Mouse (Mus musculus): ENCODE measurements around the gene Sgo2a.
"Not testable (repeated sequence)": the region's sequence is repeated elsewhere in the genome, so short reads cannot be mapped to it uniquely, and the experiment has no call there.

Sgo2a gene

DNA sequence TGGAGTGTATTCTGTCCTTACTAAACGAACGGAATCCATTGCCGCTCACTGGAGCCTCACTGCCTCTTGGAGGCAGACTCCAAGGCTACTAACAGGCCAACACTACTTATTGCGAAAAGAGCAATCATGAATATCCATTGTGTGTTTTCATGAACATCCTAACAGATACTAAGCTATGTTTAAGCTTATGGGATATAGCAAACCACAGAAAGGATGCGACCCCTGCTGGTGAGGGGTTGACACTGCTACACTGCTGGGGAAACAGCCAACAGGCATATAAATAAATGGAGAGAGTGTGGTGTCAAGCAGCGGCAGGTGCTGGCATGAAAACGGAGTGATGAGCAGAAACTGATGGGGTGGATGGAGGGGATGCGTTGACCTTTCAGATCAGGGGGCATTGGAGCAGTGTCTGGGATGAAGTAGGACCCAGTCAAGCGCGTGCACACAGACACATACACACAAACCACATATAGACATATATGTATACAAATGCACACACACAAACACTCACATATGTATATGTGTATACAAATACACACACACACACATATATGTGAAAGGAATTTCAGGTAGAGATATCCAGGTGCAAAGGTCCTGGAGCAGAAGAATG is 35.5 kb downstream of the Sgo2a start:
- peak; percentile 85 for DNase-seq (ENCODE audit: low spot score)

DNA sequence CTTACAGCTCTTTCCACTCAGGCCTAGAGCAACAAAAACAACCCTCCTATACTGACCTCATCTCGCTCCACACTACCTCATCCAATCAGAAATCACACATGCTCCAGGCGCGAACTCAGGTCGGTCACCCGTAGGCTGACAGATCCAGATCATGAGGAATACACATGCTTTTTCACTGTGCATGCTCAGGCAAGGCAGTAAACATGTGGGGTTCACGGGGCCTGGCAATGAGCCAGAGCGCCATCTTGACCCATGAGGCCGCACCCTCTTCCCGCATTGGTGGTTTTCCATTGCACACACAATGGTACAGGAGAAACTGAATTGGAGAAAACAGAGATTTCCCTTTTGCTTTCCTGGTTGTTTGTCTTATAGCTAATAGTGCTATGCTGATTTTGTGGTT is 41.5 kb downstream of the Sgo2a start:
- DNase-seq (ENCODE audit: low spot score): not testable (repeated sequence)

DNA sequence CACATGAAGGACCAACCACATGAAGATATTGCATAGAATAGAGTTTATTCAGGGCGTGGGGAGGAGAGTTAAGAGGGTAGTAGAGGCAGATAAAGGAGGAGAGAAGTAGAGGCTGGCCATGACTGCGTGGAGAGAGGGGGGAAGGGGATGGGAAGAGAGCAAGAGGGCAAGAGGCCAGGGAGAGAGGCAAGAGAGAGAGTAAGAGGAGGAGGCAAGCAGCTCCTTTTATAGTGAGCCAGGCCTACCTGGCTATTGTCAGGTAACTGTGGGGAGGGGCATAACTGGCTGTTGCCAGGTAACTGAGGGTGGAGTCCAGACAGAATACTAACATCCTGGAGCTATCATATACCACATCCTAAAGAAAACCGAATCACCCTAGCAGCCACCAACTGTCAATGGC is 49.3 kb downstream of the Sgo2a start:
- DNase-seq (ENCODE audit: low spot score): no peak

DNA sequence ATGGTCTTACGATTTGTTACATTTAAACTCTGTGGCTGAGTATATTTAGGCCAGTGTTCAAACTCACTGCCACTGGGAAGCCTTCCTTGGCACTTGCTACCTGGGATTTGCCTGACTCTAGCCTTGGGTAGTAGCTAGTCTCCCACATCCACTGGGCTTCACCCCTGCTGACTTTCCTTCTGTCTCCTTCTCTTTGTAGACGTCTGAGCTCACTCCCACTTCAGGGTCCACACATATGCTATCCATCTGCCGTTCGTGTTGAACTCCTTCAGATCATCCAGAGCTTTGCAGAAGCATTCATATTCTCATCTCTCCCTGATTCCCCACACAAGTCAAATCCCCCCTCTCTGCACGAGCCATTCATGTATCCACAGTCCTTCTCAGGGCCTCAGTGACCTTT is 49.8 kb downstream of the Sgo2a start:
- DNase-seq (ENCODE audit: low spot score): no peak

DNA sequence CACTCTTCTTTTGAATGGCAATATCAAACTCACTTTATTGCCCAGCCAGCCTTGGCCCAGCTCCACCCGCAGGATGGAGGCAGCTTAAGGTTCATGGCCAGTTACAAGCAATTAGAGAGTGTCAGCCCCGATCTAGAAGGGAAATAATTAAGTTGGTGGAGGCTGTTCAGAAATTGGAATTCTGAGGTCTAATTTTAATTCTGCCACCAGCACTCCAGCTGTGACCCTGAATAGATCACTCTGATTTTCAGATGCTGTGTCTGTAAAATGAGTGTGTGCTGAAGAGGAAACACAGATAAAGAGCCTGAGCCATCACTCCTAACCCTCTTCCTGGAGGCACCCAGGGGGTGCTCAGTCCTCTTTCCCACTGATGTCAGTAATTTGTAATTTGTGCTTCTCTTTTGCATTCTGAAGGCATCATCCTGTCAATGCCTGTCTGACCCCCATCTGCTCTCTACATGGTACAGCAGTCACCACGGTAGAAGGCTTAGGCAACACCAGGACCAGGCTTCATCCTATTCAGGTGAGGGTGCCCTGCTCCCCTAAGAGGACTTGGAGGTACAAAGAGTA is 51.0 kb downstream of the Sgo2a start:
- no peak for DNase-seq (ENCODE audit: low spot score)

DNA sequence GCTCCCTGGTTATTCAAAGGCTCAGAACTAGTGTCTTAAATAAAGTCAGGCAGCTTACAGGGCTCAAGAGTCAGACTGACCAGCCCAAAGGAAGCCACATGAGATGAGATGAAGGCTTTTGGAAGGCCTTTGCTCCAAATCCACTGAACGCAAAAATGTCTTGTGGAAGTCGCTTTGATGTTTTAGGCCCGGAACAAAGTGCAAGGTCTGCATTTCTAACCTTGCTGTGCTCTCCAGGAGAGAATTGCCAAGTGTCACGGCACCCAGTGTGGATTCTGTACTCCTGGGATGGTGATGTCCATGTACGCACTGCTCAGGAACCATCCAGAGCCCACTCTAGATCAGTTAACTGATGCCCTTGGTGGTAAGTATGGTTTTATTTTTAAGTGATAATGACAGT is 53.4 kb downstream of the Sgo2a start:
- DNase-seq (ENCODE audit: low spot score): no peak

DNA sequence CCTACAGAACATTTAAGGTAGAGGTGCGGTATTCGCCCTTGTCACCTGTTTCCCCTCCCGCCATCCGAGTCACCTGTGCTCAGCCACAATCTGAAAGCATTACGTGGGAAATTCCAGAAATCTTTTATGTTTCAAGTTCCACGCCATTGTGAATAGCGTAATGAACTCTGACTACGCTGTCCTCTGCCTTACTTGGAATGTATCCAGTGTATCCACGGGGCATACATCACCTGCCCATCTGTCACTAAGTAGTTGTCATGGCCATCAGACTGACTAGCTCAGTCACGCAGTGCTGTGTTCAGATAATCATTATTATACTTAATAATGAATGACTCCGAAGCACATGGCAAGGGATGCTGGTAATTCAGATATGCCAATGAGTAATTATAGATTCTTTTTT is 59.8 kb downstream of the Sgo2a start:
- DNase-seq (ENCODE audit: low spot score): no peak

DNA sequence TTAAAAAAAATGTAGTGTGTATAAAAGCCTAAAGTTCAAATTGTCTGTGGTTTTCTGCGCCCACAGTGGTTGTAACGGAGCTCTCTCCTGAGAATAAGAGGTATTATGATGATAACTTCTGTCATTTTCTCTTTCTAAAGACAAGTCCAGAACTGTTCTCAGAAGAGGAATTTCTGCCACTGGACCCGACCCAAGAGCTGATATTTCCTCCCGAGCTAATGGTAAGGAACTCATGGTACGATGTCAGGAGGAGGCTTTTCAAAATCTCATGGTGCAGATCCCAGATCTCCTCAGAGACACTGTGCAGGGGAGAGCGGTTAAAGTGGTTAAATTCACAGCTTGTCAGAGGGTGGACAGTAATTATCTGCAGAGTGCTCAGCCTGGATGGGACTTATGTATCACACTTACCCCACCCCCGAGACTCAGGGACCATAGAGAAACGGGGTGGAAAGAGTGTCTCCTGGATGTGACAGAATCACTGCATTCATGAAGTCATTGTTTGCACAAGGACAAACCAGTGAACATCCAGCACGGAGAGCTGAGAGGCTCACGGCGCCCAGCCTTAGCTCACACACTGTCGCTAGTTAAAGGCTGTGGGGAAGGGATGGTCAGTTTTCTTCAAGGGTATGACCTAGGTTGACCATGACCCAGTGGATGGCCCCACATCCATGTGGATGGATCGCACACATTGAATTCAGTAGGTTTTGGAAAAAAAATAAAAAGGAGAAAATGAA is 60.5 kb downstream of the Sgo2a start:
- DNase-seq (ENCODE audit: low spot score): no peak

DNA sequence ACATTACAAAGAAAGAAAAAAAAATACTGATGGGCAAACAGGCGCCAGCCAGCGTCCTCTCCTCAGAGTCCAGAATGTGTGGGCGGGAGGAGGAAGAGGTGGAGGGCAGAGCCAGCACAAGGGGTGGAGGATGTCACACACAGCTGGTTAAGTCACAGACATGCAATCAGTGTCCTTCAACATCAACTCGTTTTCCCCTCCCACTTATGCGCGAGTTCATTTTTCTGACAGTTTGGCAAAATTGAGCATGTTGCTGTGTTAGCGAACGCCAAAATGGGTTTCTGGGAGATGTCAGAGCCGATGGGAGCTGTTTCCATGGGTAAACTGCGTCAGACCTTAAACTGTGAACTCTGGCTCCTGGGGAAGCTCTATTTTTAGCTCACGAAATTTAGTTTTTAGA is 61.2 kb downstream of the Sgo2a start:
- no peak for DNase-seq (ENCODE audit: low spot score)

DNA sequence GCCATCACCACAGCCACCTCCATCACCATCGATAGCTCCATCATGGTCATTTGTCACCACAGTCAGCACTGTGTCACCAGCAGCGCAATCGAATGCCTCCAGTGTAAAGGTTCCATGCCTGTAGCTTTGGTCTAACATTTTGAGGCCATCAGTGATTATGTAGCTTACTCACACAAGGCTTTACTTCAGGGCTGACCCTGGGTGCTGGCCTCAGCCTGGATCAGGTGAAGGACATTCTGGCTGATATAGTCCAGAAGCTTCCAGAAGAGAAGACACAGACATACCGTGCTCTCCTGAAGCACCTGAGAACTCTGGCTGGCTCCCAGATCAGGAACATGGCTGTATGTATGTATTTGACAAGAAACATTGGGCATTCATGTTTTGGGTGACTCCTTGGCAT is 63.1 kb downstream of the Sgo2a start:
- DNase-seq (ENCODE audit: low spot score): no peak

DNA sequence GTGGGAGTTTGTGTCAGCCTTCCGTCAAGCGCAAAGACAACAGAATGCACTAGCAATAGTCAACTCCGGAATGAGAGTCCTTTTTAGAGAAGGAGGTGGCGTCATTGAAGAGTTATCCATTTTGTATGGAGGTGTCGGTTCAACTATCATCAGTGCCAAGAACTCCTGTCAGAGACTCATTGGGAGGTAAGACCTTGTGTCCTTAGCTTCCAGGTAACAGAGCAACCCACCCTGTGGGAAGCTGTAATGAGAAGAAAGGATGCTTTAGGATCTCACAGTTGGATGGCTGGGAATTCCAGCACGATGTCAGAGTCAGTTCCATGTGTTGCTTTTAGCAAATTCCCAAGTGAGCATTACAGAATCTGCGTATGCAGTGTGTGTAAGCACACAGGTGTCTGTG is 66.4 kb downstream of the Sgo2a start:
- DNase-seq (ENCODE audit: low spot score): no peak

DNA sequence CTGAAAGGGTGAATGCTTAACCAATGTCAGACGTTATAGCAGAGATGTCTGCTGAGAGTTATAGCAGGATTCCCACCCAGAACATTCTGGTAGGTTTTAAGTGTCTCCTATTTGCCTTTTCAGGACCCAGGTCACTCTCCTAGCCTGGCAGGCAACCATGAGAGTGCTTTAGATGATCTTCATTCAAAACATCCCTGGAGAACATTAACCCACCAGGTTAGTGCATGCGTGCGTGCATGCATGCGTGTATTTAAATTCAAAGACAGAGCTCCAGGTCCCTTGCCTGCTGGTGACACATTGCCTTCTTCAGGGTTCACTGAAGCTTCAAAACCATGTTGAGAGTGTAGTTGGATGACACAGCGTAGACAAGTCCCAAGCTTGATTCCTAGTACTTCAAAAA is 69.4 kb downstream of the Sgo2a start:
- no peak for DNase-seq (ENCODE audit: low spot score)

DNA sequence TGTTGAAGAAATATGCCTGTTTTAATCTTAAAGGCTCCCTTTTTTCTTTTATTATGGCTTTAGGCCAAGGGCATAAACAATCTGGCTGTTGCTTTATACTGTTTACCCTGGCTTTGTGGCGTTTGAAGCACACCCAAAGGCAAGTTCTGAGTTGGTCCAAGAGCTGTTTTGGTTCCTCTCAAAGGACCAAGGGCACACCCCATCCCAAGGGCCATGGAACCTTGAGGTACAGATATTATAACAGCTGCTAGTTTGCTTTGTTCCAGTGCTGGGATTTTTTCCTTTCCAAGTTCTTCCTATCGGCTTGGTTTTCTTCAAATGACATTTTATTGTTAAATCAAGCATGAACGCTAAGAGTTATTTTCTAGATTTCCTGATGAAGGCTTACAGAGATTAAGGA is 69.8 kb downstream of the Sgo2a start:
- DNase-seq (ENCODE audit: low spot score): no peak

DNA sequence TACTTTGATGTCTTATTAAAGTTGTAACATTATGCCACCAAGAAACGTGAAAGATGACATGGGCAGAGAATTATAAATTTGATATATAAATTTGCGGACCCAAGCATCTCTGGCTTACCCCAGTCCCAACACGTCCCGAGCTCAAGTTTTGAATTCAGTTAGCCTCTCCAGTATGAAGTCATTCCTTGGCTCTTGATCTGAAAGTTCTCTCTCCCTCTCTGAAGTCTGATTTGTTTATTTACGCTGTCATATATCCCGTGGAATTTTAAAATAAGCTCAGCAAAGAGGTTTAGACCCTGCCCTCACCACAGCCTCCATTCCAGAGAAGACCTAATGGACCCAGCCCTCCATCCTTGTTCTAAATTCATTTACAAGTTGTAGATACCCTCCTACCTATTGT is 73.4 kb downstream of the Sgo2a start:
- no peak for DNase-seq (ENCODE audit: low spot score)

DNA sequence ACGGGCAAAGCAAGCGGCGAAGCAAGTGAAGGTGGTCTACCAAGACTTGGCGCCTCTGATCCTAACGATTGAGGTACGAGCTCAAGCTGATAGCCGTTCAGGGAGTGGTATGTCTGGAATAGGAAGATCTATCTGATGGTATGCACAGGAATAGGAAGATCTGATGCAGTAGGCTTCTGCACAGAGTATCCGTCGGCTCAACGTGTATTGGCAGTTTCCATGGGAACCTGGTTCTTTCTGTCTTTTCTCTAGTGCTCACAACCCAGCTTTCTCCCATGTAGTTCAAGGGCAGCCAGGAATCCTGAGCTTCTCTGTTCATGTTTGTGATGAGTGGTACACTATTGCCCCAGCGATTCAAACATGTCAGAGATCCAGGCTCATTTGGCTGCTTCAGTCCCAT is 74.3 kb downstream of the Sgo2a start:
- DNase-seq (ENCODE audit: low spot score): no peak

DNA sequence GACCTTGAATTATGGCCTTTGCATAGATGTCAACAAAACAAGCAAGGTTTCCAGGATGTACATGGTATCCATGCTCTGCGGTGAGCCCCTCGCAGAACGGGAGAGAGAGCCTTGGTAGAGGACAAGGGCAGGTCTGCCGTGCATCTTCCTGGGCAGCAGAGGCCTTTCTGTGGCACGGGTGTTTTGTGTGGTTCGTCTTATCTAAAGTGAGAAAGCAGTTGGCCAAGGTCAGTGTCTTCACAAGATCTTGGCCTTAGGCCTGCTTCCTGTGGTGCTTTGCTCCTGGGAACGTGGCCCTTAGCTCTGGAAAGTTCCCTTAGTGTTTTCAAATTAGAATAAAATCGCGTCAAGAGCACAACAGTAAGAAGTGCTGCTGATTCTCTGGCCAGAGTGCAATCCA is 75.2 kb downstream of the Sgo2a start:
- no peak for DNase-seq (ENCODE audit: low spot score)

DNA sequence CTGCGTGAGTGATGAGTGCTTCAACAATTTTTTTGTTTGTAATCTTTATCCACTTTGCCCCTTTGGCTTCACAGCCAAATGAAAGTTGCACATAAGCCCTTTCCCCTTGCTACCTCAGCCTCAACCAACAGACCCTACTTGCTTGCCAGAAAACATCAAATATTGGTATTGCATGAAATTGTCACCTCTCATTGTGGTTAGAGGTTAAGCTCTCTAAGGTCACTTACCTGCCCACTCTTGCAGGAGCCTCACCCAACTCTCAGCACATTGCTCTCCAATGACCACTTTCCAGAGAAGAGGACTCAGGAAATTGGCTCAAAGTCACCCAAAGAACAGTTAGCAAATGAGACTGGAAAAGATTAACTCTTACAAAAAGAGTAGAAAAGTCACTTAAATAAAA is 75.7 kb downstream of the Sgo2a start:
- DNase-seq (ENCODE audit: low spot score): no peak

DNA sequence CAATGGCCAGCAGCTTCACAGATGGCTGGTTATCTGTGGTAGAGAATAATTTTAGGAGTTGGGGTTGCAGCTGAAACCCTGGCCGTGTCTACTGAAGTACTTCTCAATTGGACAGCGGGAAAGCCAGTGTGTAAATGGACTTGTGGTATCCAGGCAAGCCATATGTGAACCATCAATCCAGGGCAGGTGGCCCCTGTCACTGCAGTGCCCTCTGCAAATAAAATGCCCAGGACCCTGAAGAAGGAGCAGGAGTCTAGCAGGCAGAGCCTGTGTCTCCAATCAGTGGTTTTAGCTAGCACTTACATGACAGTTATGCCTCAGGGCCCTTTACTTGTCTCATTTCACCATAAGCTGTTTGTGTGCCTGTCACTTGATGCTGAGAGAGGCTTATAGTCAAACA is 76.6 kb downstream of the Sgo2a start:
- no peak for DNase-seq (ENCODE audit: low spot score)

DNA sequence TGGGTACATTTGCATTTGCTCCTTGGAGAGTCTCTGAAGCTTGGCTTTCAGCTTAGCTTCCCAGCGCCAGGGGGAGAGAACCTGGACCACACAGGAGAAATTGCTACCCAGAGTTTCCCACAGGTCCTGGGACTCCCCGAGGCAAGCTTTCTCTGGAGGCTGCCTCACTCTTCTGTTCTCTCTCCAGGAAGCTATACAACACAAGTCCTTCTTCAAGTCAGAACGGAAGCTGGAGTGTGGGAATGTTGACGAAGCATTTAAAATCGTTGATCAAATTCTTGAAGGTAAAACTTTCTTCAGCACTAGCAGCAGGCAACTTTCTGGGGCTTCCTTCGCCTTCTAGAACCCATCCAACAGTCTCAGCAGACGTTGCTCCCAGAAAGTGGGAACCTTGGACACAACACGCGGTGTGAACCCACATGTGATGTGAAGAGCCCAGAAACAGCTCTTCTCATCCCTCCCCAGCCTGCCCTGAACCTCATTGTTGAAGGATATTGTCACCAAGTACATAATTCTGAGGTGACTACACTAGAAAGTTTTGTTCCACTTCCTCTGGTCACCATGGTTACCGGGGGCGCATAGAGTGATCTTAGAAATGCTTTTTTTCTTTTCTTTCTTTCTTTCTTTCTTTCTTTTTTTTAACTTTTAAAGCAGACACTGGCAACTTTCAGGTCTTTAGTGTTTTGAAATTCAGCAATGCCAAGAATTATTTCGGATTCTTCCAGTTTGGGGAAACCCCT is 77.4 kb downstream of the Sgo2a start:
- DNase-seq (ENCODE audit: low spot score): no peak

DNA sequence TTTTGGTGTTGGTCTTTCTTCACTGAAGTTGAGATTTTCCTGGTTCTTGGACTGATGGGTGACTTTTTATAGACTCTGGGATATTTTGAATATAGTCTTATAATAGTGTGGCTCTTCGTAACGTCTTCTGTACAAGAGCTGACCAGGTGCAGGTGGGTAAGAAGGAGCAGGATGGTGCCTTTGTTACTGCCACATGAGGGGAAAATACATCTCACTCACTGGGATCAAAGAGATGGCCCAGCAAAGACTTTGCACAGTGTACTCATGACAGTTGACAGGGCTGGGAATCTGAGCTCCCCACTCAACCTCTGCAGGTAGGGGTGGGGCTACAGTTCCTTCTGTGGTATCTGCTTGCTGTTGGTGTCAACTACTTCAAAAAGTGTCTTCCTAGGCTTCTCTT is 78.5 kb downstream of the Sgo2a start:
- no peak for DNase-seq (ENCODE audit: low spot score)
